26 mouse cellular contexts compared by ENCODE assay signal in genomic region chr17:55903687-55904086, GRCm38 (mm10). TPM values are rescaled to one million over a fixed set of nuclear protein-coding genes. Genes with fewer than 3 reads are reported as not detected.
DNase-seq lines count a peak whose midpoint lies in the region; ATAC-seq and TF ChIP-seq lines count a peak whose summit lies in the region.
"Had no signal": no experiment of that assay in that cellular context is flagged by ENCODE, and none has a peak within 500 bp of the region (broad histone marks: within the 10 kb centered on the region; RNA-seq: fewer than 3 reads in every experiment).

No protein-coding gene starts in this region.

- H3K27ac ChIP-seq in lung, embryonic 14.5 days (ENCODE audit: low read depth) = no peak overlapping the region
- peak overlapping the region; percentile 50; the same call in 1 of the 2 replicates for H3K27ac ChIP-seq in kidney, postnatal 0 days
- no peak overlapping the region for H3K27ac ChIP-seq in liver, embryonic 16.5 days (ENCODE audit: low read length)
- H3K27ac ChIP-seq in forebrain, embryonic 11.5 days (ENCODE audit: low read depth, low read length) = no peak overlapping the region
- H3K27ac ChIP-seq: embryonic facial prominence, embryonic 15.5 days; hindbrain, embryonic 13.5 days; layer of hippocampus, adult 2 months; limb, embryonic 13.5 days; macrophage; midbrain, embryonic 15.5 days had no signal

- H3K4me2 ChIP-seq in lung, embryonic 14.5 days = no peak overlapping the region
- no peak overlapping the region for H3K4me2 ChIP-seq in kidney, postnatal 0 days (ENCODE audit: low read length)
- H3K4me2 ChIP-seq in liver, embryonic 16.5 days (ENCODE audit: low read depth, low read length) = no peak overlapping the region
- H3K4me2 ChIP-seq in forebrain, embryonic 11.5 days (ENCODE audit: low read depth, low read length, severe bottlenecking) = no peak overlapping the region
- H3K4me2 ChIP-seq: embryonic facial prominence, embryonic 15.5 days; heart, embryonic 12.5 days; hindbrain, embryonic 13.5 days; limb, embryonic 13.5 days; midbrain, embryonic 15.5 days had no signal

- H3K9ac ChIP-seq in lung, embryonic 14.5 days = no peak overlapping the region
- no peak overlapping the region for H3K9ac ChIP-seq in kidney, postnatal 0 days (ENCODE audit: low read depth, low read length)
- no peak overlapping the region for H3K9ac ChIP-seq in liver, embryonic 16.5 days (ENCODE audit: low read depth, low read length)
- H3K9ac ChIP-seq in forebrain, embryonic 11.5 days (ENCODE audit: low read length) = no peak overlapping the region
- H3K9ac ChIP-seq: embryonic facial prominence, embryonic 15.5 days; heart, embryonic 12.5 days; hindbrain, embryonic 13.5 days; limb, embryonic 13.5 days; midbrain, embryonic 15.5 days had no signal

- no peaks in the 10 kb centered on the region for H3K4me1 ChIP-seq in lung, embryonic 14.5 days (ENCODE audit: insufficient read depth)
- no peaks in the 10 kb centered on the region for H3K4me1 ChIP-seq in kidney, postnatal 0 days (replicated peaks; ENCODE audit: insufficient read depth, low read length)
- no peaks in the 10 kb centered on the region; the same call in 1 of the 2 replicates for H3K4me1 ChIP-seq in liver, embryonic 16.5 days (ENCODE audit: control insufficient read depth, low read depth, low read length)
- H3K4me1 ChIP-seq in forebrain, embryonic 11.5 days (replicated peaks; ENCODE audit: control insufficient read depth, insufficient read depth, low read length) = no peaks in the 10 kb centered on the region
- H3K4me1 ChIP-seq: embryonic facial prominence, embryonic 15.5 days; heart, embryonic 12.5 days; hindbrain, embryonic 13.5 days; limb, embryonic 13.5 days; midbrain, embryonic 15.5 days had no signal

- no peaks in the 10 kb centered on the region for H3K27me3 ChIP-seq in lung, embryonic 14.5 days (ENCODE audit: insufficient read depth, low read length)
- no peaks in the 10 kb centered on the region for H3K27me3 ChIP-seq in kidney, postnatal 0 days (ENCODE audit: insufficient read depth, low read length)
- no peaks in the 10 kb centered on the region for H3K27me3 ChIP-seq in liver, embryonic 16.5 days (ENCODE audit: control insufficient read depth, insufficient read depth, low read depth, low read length)
- no peaks in the 10 kb centered on the region for H3K27me3 ChIP-seq in forebrain, embryonic 11.5 days (ENCODE audit: control insufficient read depth, insufficient read depth, low read length)
- H3K27me3 ChIP-seq: embryonic facial prominence, embryonic 15.5 days; heart, embryonic 12.5 days; hindbrain, embryonic 13.5 days; limb, embryonic 13.5 days; midbrain, embryonic 15.5 days had no signal

- no peak for TF ChIP-seq CTCF in lung, embryonic 14.5 days (IDR thresholded peaks at IDR 0.05; ENCODE audit: low read depth)
- TF ChIP-seq CTCF in kidney, postnatal 0 days (IDR thresholded peaks at IDR 0.05; ENCODE audit: low read depth) = no peak

- no peaks in the 10 kb centered on the region for H3K36me3 ChIP-seq in lung, embryonic 14.5 days (ENCODE audit: insufficient read depth)
- H3K36me3 ChIP-seq in kidney, postnatal 0 days (ENCODE audit: insufficient read depth, low read length) = no peaks in the 10 kb centered on the region
- H3K36me3 ChIP-seq in liver, embryonic 16.5 days (ENCODE audit: control insufficient read depth, insufficient read depth) = no peaks in the 10 kb centered on the region
- no peaks in the 10 kb centered on the region for H3K36me3 ChIP-seq in forebrain, embryonic 11.5 days (ENCODE audit: control insufficient read depth, insufficient read depth, low read length)
- H3K36me3 ChIP-seq: embryonic facial prominence, embryonic 15.5 days; midbrain, embryonic 15.5 days had no signal

- no peak overlapping the region for H3K4me3 ChIP-seq in lung, embryonic 14.5 days (ENCODE audit: low read depth, low read length)
- H3K4me3 ChIP-seq in kidney, postnatal 0 days (replicated peaks; ENCODE audit: low read depth, low read length) = no peak overlapping the region
- no peak overlapping the region for H3K4me3 ChIP-seq in liver, embryonic 16.5 days (ENCODE audit: low read depth, low read length)
- no peak overlapping the region for H3K4me3 ChIP-seq in forebrain, embryonic 11.5 days (ENCODE audit: low read depth, low read length)
- H3K4me3 ChIP-seq: embryonic facial prominence, embryonic 15.5 days; heart, embryonic 12.5 days; hindbrain, embryonic 13.5 days; layer of hippocampus, adult 2 months; limb, embryonic 13.5 days; midbrain, embryonic 15.5 days; myocyte had no signal

- 80% methylated on average over 1 of the region's 1 CpGs for WGBS in lung, embryonic 14.5 days
- 72% methylated on average over 1 of the region's 1 CpGs for WGBS in kidney, postnatal 0 days
- 45% methylated on average over 1 of the region's 1 CpGs for WGBS in liver, embryonic 16.5 days (ENCODE audit: insufficient replicate concordance)
- 76% methylated on average over 1 of the region's 1 CpGs for WGBS in forebrain, embryonic 11.5 days

- DNase-seq in lung, embryonic 14.5 days = peak; percentile 38
- DNase-seq in lung, postnatal 4 days = no peak
- DNase-seq in kidney, adult 18-20 months = peak; percentile 15
- peak; percentile 57 for DNase-seq in kidney, postnatal 0 days (ENCODE audit: low spot score)
- no peak for DNase-seq in cerebellum, postnatal 25 days
- DNase-seq in layer of hippocampus, postnatal 25 days (ENCODE audit: extremely low spot score in 1 of 2, low spot score in 1 of 2) = no peak
- DNase-seq in forebrain, embryonic 11.5 days (ENCODE audit: low spot score) = no peak
- DNase-seq: adrenal gland, postnatal 25 days; cerebellum, adult 8-10 months; gastrocnemius, postnatal 14 days; heart, adult 11 months; heart, postnatal 10 days; lung, adult 2 months; right cerebral cortex, adult 18-20 months; right cerebral cortex, postnatal 4 days; thymus, adult 2 months had no signal

- peaks cover 3% of the 10 kb centered on the region; the same call in 1 of the 2 replicates for H3K9me3 ChIP-seq in lung, embryonic 14.5 days (ENCODE audit: low read depth, low read length)
- H3K9me3 ChIP-seq in kidney, postnatal 0 days (replicated peaks; ENCODE audit: low read length) = no peaks in the 10 kb centered on the region
- peaks cover 2% of the 10 kb centered on the region; the same call in 1 of the 2 replicates for H3K9me3 ChIP-seq in liver, embryonic 16.5 days (replicated peaks; ENCODE audit: control insufficient read depth, low read length)
- no peaks in the 10 kb centered on the region; the same call in 1 of the 2 replicates for H3K9me3 ChIP-seq in forebrain, embryonic 11.5 days (ENCODE audit: control insufficient read depth, low read length)
- H3K9me3 ChIP-seq: embryonic facial prominence, embryonic 15.5 days; hindbrain, embryonic 13.5 days; limb, embryonic 13.5 days; midbrain, embryonic 15.5 days had no signal

- ATAC-seq in lung, embryonic 14.5 days (ENCODE audit: insufficient read depth) = no peak
- peak; percentile 49; the same call in 1 of the 2 replicates for ATAC-seq in kidney, postnatal 0 days (replicated peaks; ENCODE audit: low FRiP score, low read depth)
- peak; percentile 47; the same call in 1 of the 2 replicates for ATAC-seq in liver, embryonic 16.5 days (ENCODE audit: low read depth)
- no peak for ATAC-seq in forebrain, embryonic 11.5 days (replicated peaks; ENCODE audit: low FRiP score)
- ATAC-seq: forebrain, embryonic 16.5 days; midbrain, embryonic 15.5 days had no signal

RNA-seq across cellular contexts. Expression of gene Zfp959, which starts 11.8 kb away (rescaled TPM):
- 13.3 and 16.4 TPM in 2 replicates for polyA plus RNA-seq in lung, embryonic 14.5 days (2014; fragmentation: Nextera tagmentation; extraction: Ambion mirVana)
- 10.8 and 13.0 TPM in 2 replicates for polyA plus RNA-seq in kidney, postnatal 0 days (2015; fragmentation: Nextera tagmentation; extraction: Ambion mirVana)
- polyA plus RNA-seq in liver, embryonic 16.5 days (2015; fragmentation: Nextera tagmentation; extraction: Ambion mirVana) = 6.1 and 7.2 TPM in 2 replicates
- 1 to 10 TPM; 5.8 TPM for total RNA-seq in layer of hippocampus, postnatal 25 days (2021)
- polyA plus RNA-seq in forebrain, embryonic 11.5 days (2014; fragmentation: Nextera tagmentation; extraction: Ambion mirVana) = 14.4 and 14.5 TPM in 2 replicates

RNA-seq across cellular contexts. Expression of gene Zfp119a, which starts 25.0 kb away (rescaled TPM):
- polyA plus RNA-seq in lung, embryonic 14.5 days (2014; fragmentation: Nextera tagmentation; extraction: Ambion mirVana) = 9.9 and 11.5 TPM in 2 replicates
- 10.8 and 12.0 TPM in 2 replicates for polyA plus RNA-seq in kidney, postnatal 0 days (2015; fragmentation: Nextera tagmentation; extraction: Ambion mirVana)
- polyA plus RNA-seq in liver, embryonic 16.5 days (2015; fragmentation: Nextera tagmentation; extraction: Ambion mirVana) = 2.8 and 2.9 TPM in 2 replicates
- total RNA-seq in layer of hippocampus, postnatal 25 days (2021) = 1 to 10 TPM; 6.1 to 7.0 TPM
- polyA plus RNA-seq in forebrain, embryonic 11.5 days (2014; fragmentation: Nextera tagmentation; extraction: Ambion mirVana) = 9.5 and 9.9 TPM in 2 replicates

RNA-seq across cellular contexts. Expression of gene Zfp119b, which starts 45.6 kb away (rescaled TPM):
- 5.1 and 5.4 TPM in 2 replicates for polyA plus RNA-seq in lung, embryonic 14.5 days (2014; fragmentation: Nextera tagmentation; extraction: Ambion mirVana)
- 8.1 and 10.6 TPM in 2 replicates for polyA plus RNA-seq in kidney, postnatal 0 days (2015; fragmentation: Nextera tagmentation; extraction: Ambion mirVana)
- 2.5 and 2.8 TPM in 2 replicates for polyA plus RNA-seq in liver, embryonic 16.5 days (2015; fragmentation: Nextera tagmentation; extraction: Ambion mirVana)
- total RNA-seq in layer of hippocampus, postnatal 25 days (2021) = 1 to 10 TPM; 3.1 to 3.4 TPM
- polyA plus RNA-seq in forebrain, embryonic 11.5 days (2014; fragmentation: Nextera tagmentation; extraction: Ambion mirVana) = 5.5 and 8.5 TPM in 2 replicates

RNA-seq across cellular contexts. Expression of gene Ebi3, which starts 48.8 kb away (rescaled TPM):
- polyA plus RNA-seq in lung, embryonic 14.5 days (2014; fragmentation: Nextera tagmentation; extraction: Ambion mirVana) = 0.84 and 1.7 TPM in 2 replicates
- polyA plus RNA-seq in kidney, postnatal 0 days (2015; fragmentation: Nextera tagmentation; extraction: Ambion mirVana) = 1.6 and 1.8 TPM in 2 replicates
- polyA plus RNA-seq in liver, embryonic 16.5 days (2015; fragmentation: Nextera tagmentation; extraction: Ambion mirVana) = 7.6 and 9.8 TPM in 2 replicates
- 1 to 10 TPM; 2.3 to 2.8 TPM for total RNA-seq in layer of hippocampus, postnatal 25 days (2021)
- 2.0 and 2.1 TPM in 2 replicates for polyA plus RNA-seq in forebrain, embryonic 11.5 days (2014; fragmentation: Nextera tagmentation; extraction: Ambion mirVana)
- polyA plus RNA-seq: heart, embryonic 12.5 days; myocyte had no signal

RNA-seq across cellular contexts. Expression of gene Yju2, which starts 55.2 kb away (rescaled TPM):
- 21.8 and 22.0 TPM in 2 replicates for polyA plus RNA-seq in lung, embryonic 14.5 days (2014; fragmentation: Nextera tagmentation; extraction: Ambion mirVana)
- polyA plus RNA-seq in kidney, postnatal 0 days (2015; fragmentation: Nextera tagmentation; extraction: Ambion mirVana) = 21.1 and 22.4 TPM in 2 replicates
- 7.2 and 7.5 TPM in 2 replicates for polyA plus RNA-seq in liver, embryonic 16.5 days (2015; fragmentation: Nextera tagmentation; extraction: Ambion mirVana)
- 10 to 100 TPM; 16.7 to 16.9 TPM for total RNA-seq in layer of hippocampus, postnatal 25 days (2021)
- 27.4 and 28.2 TPM in 2 replicates for polyA plus RNA-seq in forebrain, embryonic 11.5 days (2014; fragmentation: Nextera tagmentation; extraction: Ambion mirVana)

Comparison
In these comparisons a context has a peak if more than half of its experiments do, and no peak if none do; other contexts are left out.
1. DNase-seq: peak in lung, embryonic 14.5 days (single experiment), kidney, adult 18-20 months (single experiment) and kidney, postnatal 0 days (single experiment); none in lung, postnatal 4 days (0 of 2), cerebellum, postnatal 25 days (0 of 2), layer of hippocampus, postnatal 25 days (0 of 2) and forebrain, embryonic 11.5 days (single experiment).
2. ATAC-seq: peak in kidney, postnatal 0 days (single experiment) and liver, embryonic 16.5 days (single experiment); none in lung, embryonic 14.5 days (single experiment) and forebrain, embryonic 11.5 days (single experiment).